Mouse (Mus musculus) kidney, postnatal 0 days (tissue): ENCODE data around the gene Klhl10. TPM values are rescaled to one million over a fixed set of nuclear protein-coding genes. Genes with fewer than 3 reads are reported as not detected.

Source experiments
- ATAC-seq: fragments of 200-750 bp; cut with Nextera tagmentation; replicated peaks from 2 replicates; pipeline ENCODE4 v1.8.0; 2017; ENCODE audit warnings: low read depth, moderate number of reproducible peaks, moderate TSS enrichment, moderate library complexity; ENCODE audit not compliant: low FRiP score
- DNase-seq: peaks from one replicate; pipeline ENCODE4 v3.0.0-alpha.2; 2016; ENCODE audit warnings: low spot score
- H3K27ac ChIP-seq: fragments of 300-500 bp; sonication (generic); 2 replicates; pipeline ENCODE4 v1.5.1; 2014; ENCODE audit warnings: mild to moderate bottlenecking
- H3K27me3 ChIP-seq: fragments of 300-500 bp; sonication (generic); 2 replicates; pipeline ENCODE4 v1.6.1; 2014; ENCODE audit warnings: low read length, mixed read lengths; ENCODE audit not compliant: insufficient read depth
- H3K36me3 ChIP-seq: fragments of 300-500 bp; sonication (generic); 2 replicates; pipeline ENCODE4 v1.6.1; 2014; ENCODE audit warnings: low read length, mixed read lengths; ENCODE audit not compliant: insufficient read depth
- H3K4me1 ChIP-seq: fragments of 300-500 bp; sonication (generic); replicated peaks from 2 replicates; pipeline ENCODE4 v1.6.1; 2014; ENCODE audit warnings: antibody characterized with exemption, low read length, mixed read lengths; ENCODE audit not compliant: insufficient read depth
- H3K4me2 ChIP-seq: fragments of 300-500 bp; sonication (generic); 2 replicates; pipeline ENCODE4 v1.6.1; 2014; ENCODE audit warnings: mild to moderate bottlenecking, low read length, moderate library complexity, mixed read lengths
- H3K4me3 ChIP-seq: fragments of 300-500 bp; sonication (generic); replicated peaks from 2 replicates; pipeline ENCODE4 v1.5.1; 2014; ENCODE audit warnings: low read depth, low read length
- H3K9ac ChIP-seq: fragments of 300-500 bp; sonication (generic); 2 replicates; pipeline ENCODE4 v1.6.1; 2014; ENCODE audit warnings: low read depth, low read length
- H3K9me3 ChIP-seq: fragments of 300-500 bp; sonication (generic); replicated peaks from 2 replicates; pipeline ENCODE4 v1.6.1; 2016; ENCODE audit warnings: low read length, inconsistent platforms, mixed read lengths
- CTCF ChIP-seq: IDR thresholded peaks from 2 replicates; pipeline ENCODE4 v1.5.1; 2016; ENCODE audit warnings: antibody characterized with exemption, low read depth, mild to moderate bottlenecking, moderate library complexity
- WGBS: fragments of 180-500 bp; shearing (Covaris S2); extraction: QIAGEN DNeasy Blood & Tissue Kit; methylation state at CpG from one replicate; pipeline ENCODE4 v1.1.7; 2014; 5-methylcytosine and 5-hydroxymethylcytosine counted together
- microRNA-seq: library from miRNA; unstranded; fragments of <30 nt; microRNA quantifications from one replicate; pipeline ENCODE4, GENCODE M21; 2016
- polyA plus RNA-seq: library from polyadenylated mRNA; unstranded; fragments of >200 nt; fragmentation: Nextera tagmentation; extraction: Ambion mirVana; gene quantifications from 2 replicates; pipeline ENCODE4 v1.2.1, GENCODE M21; 2015

Gene Klhl10
- polyA plus RNA-seq, 1 experiment from 2014 or later: 0.32 TPM

GRCm38 (mm10) chr11:100505997-100506396 lies 64.3 kb downstream of the Klhl10 start:
- no peaks in the 10 kb centered on the region for H3K27me3 ChIP-seq
- ATAC-seq: no peak
- H3K4me1 ChIP-seq: no peaks in the 10 kb centered on the region
- TF ChIP-seq CTCF: no peak
- H3K36me3 ChIP-seq: peaks cover 47% of the 10 kb centered on the region
- no peak overlapping the region for H3K4me3 ChIP-seq
- no peak overlapping the region for H3K9ac ChIP-seq
- 95% methylated on average over 8 of the region's 8 CpGs for WGBS
- no peak overlapping the region for H3K27ac ChIP-seq
- H3K9me3 ChIP-seq: no peaks in the 10 kb centered on the region
- no peak for DNase-seq
- H3K4me2 ChIP-seq: no peak overlapping the region

Small RNA genes within 50 kb of the gene (microRNA-seq; reads per million reads assigned to microRNA genes)
- gene Gm27374 (not detected), gene Mir7116 (not detected)

Other genes with a start within 250 kb of the Klhl10 start
- gene Krt9, start 248.7 kb upstream of the Klhl10 start, polyA plus RNA-seq: not detected in 2 replicates
- gene Krt14, start 234.4 kb upstream of the Klhl10 start, polyA plus RNA-seq: 2.7 and 4.3 TPM in 2 replicates
- gene Krt16, start 193.0 kb upstream of the Klhl10 start, polyA plus RNA-seq: not detected in 2 replicates
- gene Krt17, start 180.9 kb upstream of the Klhl10 start, polyA plus RNA-seq: 0.12 and 0.17 TPM in 2 replicates
- gene Krt42, start 172.0 kb upstream of the Klhl10 start, polyA plus RNA-seq: not detected in 2 replicates
- 1,736 and 1,746 TPM in 2 replicates for gene Eif1, start 122.0 kb upstream of the Klhl10 start, polyA plus RNA-seq
- not detected in 2 replicates for gene Gast, start 107.5 kb upstream of the Klhl10 start, polyA plus RNA-seq
- gene Hap1, start 85.8 kb upstream of the Klhl10 start, polyA plus RNA-seq: 13.8 and 15.7 TPM in 2 replicates
- 119 and 129 TPM in 2 replicates for gene Jup, start 44.2 kb upstream of the Klhl10 start, polyA plus RNA-seq
- 51.4 and 54.5 TPM in 2 replicates for gene P3h4, start 27.1 kb upstream of the Klhl10 start, polyA plus RNA-seq
- gene Fkbp10, start 26.2 kb upstream of the Klhl10 start, polyA plus RNA-seq: 108 and 122 TPM in 2 replicates
- gene Nt5c3b, start 109 bp upstream of the Klhl10 start, polyA plus RNA-seq: 97.6 and 98.6 TPM in 2 replicates
- 5.4 and 6.0 TPM in 2 replicates for gene Klhl11, start 30.8 kb downstream of the Klhl10 start, polyA plus RNA-seq
- gene Acly, start 86.1 kb downstream of the Klhl10 start, polyA plus RNA-seq: 86.4 and 98.4 TPM in 2 replicates
- gene Ttc25, start 103.7 kb downstream of the Klhl10 start, polyA plus RNA-seq: 0.72 and 0.96 TPM in 2 replicates
- gene Cnp, start 133.0 kb downstream of the Klhl10 start, polyA plus RNA-seq: 23.7 and 24.2 TPM in 2 replicates
- gene Nkiras2, start 177.3 kb downstream of the Klhl10 start, polyA plus RNA-seq: 52.6 and 54.0 TPM in 2 replicates
- 142 and 151 TPM in 2 replicates for gene Dnajc7, start 178.3 kb downstream of the Klhl10 start, polyA plus RNA-seq